Comparison of ENCODE assay signal across 8 mouse cellular contexts in the genomic region with DNA sequence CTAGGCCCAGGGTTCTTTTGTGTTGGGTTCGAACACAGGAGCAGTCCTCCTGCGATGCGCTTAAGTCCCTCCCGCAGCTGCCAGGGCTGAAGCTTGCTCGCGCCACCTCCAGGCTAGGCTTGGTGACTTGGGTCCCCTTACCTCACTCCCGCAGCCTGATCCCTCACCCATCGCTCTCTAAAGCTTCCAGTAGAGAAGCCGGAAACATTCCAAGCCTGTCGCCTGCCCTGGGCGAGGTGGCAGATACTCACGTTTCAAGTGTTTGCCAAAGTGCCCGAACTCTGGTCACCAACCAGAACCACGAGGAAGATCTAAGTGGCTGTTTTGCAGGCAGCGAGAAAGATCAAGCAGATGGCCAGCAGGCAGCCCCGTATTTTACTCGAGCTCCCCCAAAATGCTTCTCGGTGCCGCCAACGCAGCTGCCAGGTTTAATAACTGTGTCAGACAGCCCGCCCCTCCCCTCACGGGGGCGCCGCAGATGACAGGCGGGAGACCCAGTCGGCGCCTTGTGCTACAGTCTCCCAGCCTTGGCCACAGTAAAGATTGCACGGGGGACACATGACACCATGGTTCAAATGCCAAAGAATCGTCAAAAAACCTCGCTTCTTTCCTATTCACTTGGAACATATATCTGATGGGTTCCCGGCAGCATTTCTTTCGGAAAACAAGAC. TPM values are rescaled to one million over a fixed set of nuclear protein-coding genes. Genes with fewer than 3 reads are reported as not detected.
DNase-seq lines count a peak whose midpoint lies in the region; ATAC-seq and TF ChIP-seq lines count a peak whose summit lies in the region.

No protein-coding gene starts in this region.

- H3K27me3 ChIP-seq in kidney, adult 2 months (replicated peaks; ENCODE audit: control insufficient read depth, insufficient read depth, low read length), result no peaks in the 10 kb centered on the region
- peaks cover 74% of the 10 kb centered on the region for H3K27me3 ChIP-seq in limb, embryonic 10.5 days (ENCODE audit: low read depth, poor library complexity, severe bottlenecking)
- H3K27me3 ChIP-seq in midbrain, embryonic 10.5 days (ENCODE audit: low read depth, poor library complexity, severe bottlenecking), result peaks cover 47% of the 10 kb centered on the region
- H3K27me3 ChIP-seq in stomach, embryonic 14.5 days (ENCODE audit: control insufficient read depth, insufficient read depth, low read length), result peaks cover 8% of the 10 kb centered on the region; the same call in 1 of the 2 replicates

- ATAC-seq in common myeloid progenitor, adult 5-6 weeks (replicated peaks; ENCODE audit: low read depth, poor library complexity, severe bottlenecking), result peak; percentile 43
- ATAC-seq in stomach, embryonic 14.5 days (ENCODE audit: insufficient number of reproducible peaks, insufficient read depth, low FRiP score, low read depth), result no peak; the same call in 1 of the 2 replicates

- H3K4me1 ChIP-seq in kidney, adult 2 months (ENCODE audit: control insufficient read depth, insufficient read depth, low read length), result peaks cover 6% of the 10 kb centered on the region
- H3K4me1 ChIP-seq in limb, embryonic 10.5 days, result peaks cover 26% of the 10 kb centered on the region
- H3K4me1 ChIP-seq in midbrain, embryonic 10.5 days, result peaks cover 53% of the 10 kb centered on the region
- H3K4me1 ChIP-seq in stomach, embryonic 14.5 days (ENCODE audit: control insufficient read depth, insufficient read depth, low read length), result 0 out of 2 replicates have a peak, but pooled peaks cover 8% of the 10 kb centered on the region

- no peaks in the 10 kb centered on the region for H3K36me3 ChIP-seq in kidney, adult 2 months (ENCODE audit: control insufficient read depth, insufficient read depth, low read length)
- H3K36me3 ChIP-seq in limb, embryonic 10.5 days, result no peaks in the 10 kb centered on the region
- H3K36me3 ChIP-seq in midbrain, embryonic 10.5 days, result peaks cover 10% of the 10 kb centered on the region
- H3K36me3 ChIP-seq in stomach, embryonic 14.5 days (ENCODE audit: control insufficient read depth, insufficient read depth, low read length), result no peaks in the 10 kb centered on the region

- intact Hi-C loops in gastrocnemius, postnatal 36 days (cut with DNase I), result no loop called here
- intact Hi-C loops in gastrocnemius, postnatal 14 days (cut with DNase I; ENCODE audit: low total_unique reads), result no loop called here

- H3K9me3 ChIP-seq in limb, embryonic 10.5 days (replicated peaks), result no peaks in the 10 kb centered on the region
- H3K9me3 ChIP-seq in midbrain, embryonic 10.5 days (replicated peaks), result peaks cover 6% of the 10 kb centered on the region
- no peaks in the 10 kb centered on the region for H3K9me3 ChIP-seq in stomach, embryonic 14.5 days (ENCODE audit: control insufficient read depth, low read depth, low read length)

- peak overlapping the region; percentile 14; the same call in 1 of the 2 replicates for H3K4me3 ChIP-seq in kidney, adult 2 months (ENCODE audit: insufficient read depth, low read depth, low read length)
- peak overlapping the region; percentile 51 for H3K4me3 ChIP-seq in limb, embryonic 10.5 days
- peak overlapping the region; percentile 60 for H3K4me3 ChIP-seq in midbrain, embryonic 10.5 days
- H3K4me3 ChIP-seq in stomach, embryonic 14.5 days (ENCODE audit: low read depth, low read length), result peak overlapping the region; percentile 30

- TF ChIP-seq CTCF in kidney, adult 2 months (conservative IDR thresholded peaks at IDR 0.05; ENCODE audit: insufficient read depth, insufficient read length, low read depth, low read length), result peak; percentile 54

- DNase-seq in gastrocnemius, adult 18-20 months (ENCODE audit: low spot score), result peak; percentile 23
- no peak for DNase-seq in gastrocnemius, postnatal 36 days
- peak; percentile 58 for DNase-seq in gastrocnemius, postnatal 14 days
- DNase-seq in kidney, adult 2 months, result peak; percentile 43
- peak; percentile 61 for DNase-seq in limb, embryonic 10.5 days (ENCODE audit: low spot score)
- DNase-seq in midbrain, embryonic 10.5 days (ENCODE audit: low spot score), result peak; percentile 76

- no peak for TF ChIP-seq POLR2A in kidney, adult 2 months (IDR thresholded peaks at IDR 0.05; ENCODE audit: low read depth, low read length)

- WGBS in kidney, adult 2 months, result 3% methylated on average over 32 of the region's 32 CpGs
- 1% methylated on average over 32 of the region's 32 CpGs for WGBS in limb, embryonic 10.5 days
- under 1% methylated on average over 32 of the region's 32 CpGs for WGBS in midbrain, embryonic 10.5 days
- under 1% methylated on average over 32 of the region's 32 CpGs for WGBS in stomach, embryonic 14.5 days

- H3K27ac ChIP-seq in kidney, adult 2 months (ENCODE audit: insufficient read depth, low read depth, low read length), result no peak overlapping the region
- peak overlapping the region; percentile 36; the same call in 1 of the 2 replicates for H3K27ac ChIP-seq in limb, embryonic 10.5 days
- H3K27ac ChIP-seq in midbrain, embryonic 10.5 days (replicated peaks), result peak overlapping the region; percentile 85
- no peak overlapping the region for H3K27ac ChIP-seq in stomach, embryonic 14.5 days (ENCODE audit: low read length)

- peak overlapping the region; percentile 51 for H3K4me2 ChIP-seq in stomach, embryonic 14.5 days (replicated peaks; ENCODE audit: low read depth, low read length)

- H3K9ac ChIP-seq in stomach, embryonic 14.5 days (replicated peaks; ENCODE audit: low read depth, low read length), result no peak overlapping the region; the same call in 1 of the 2 replicates

RNA-seq across cellular contexts. Expression of a gene that starts 2.2 kb away (rescaled TPM):
- total RNA-seq in gastrocnemius, adult 18-20 months (2021), result 1 to 10 TPM; 1.4 to 1.8 TPM
- total RNA-seq in gastrocnemius, postnatal 36 days (2021), result 1 to 10 TPM; 2.7 to 3.3 TPM
- 1.7 and 3.0 TPM in 2 replicates for total RNA-seq in common myeloid progenitor, adult 5-6 weeks (2017)
- 1 to 10 TPM; 4.9 to 5.4 TPM for total RNA-seq in gastrocnemius, postnatal 14 days (2021)
- 44.5 and 49.2 TPM in 2 replicates for polyA plus RNA-seq in kidney, adult 2 months (2012; rRNA removed)
- 11.3 and 13.5 TPM in 2 replicates for polyA plus RNA-seq in limb, embryonic 10.5 days (2016; fragmentation: Nextera tagmentation; extraction: Ambion mirVana)
- 81.7 and 116 TPM in 2 replicates for polyA plus RNA-seq in midbrain, embryonic 10.5 days (2016; fragmentation: Nextera tagmentation; extraction: Ambion mirVana)
- polyA plus RNA-seq in stomach, embryonic 14.5 days (2014; fragmentation: Nextera tagmentation; extraction: Ambion mirVana), result 37.1 and 38.0 TPM in 2 replicates

Comparison
In these comparisons a context has a peak if more than half of its experiments do, and no peak if none do; other contexts are left out.
1. DNase-seq: peak in gastrocnemius, adult 18-20 months (single experiment), gastrocnemius, postnatal 14 days (single experiment), kidney, adult 2 months (single experiment), limb, embryonic 10.5 days (single experiment) and midbrain, embryonic 10.5 days (single experiment); none in gastrocnemius, postnatal 36 days (0 of 2).
2. H3K27ac ChIP-seq: peak in limb, embryonic 10.5 days (single experiment) and midbrain, embryonic 10.5 days (single experiment); none in kidney, adult 2 months (single experiment) and stomach, embryonic 14.5 days (single experiment).
3. Peak in every context shown above with its lines, with median percentiles within 50 percentile points of each other: H3K4me3 ChIP-seq.